ENCODE assay signal across 38 mouse cellular contexts in the genomic region with DNA sequence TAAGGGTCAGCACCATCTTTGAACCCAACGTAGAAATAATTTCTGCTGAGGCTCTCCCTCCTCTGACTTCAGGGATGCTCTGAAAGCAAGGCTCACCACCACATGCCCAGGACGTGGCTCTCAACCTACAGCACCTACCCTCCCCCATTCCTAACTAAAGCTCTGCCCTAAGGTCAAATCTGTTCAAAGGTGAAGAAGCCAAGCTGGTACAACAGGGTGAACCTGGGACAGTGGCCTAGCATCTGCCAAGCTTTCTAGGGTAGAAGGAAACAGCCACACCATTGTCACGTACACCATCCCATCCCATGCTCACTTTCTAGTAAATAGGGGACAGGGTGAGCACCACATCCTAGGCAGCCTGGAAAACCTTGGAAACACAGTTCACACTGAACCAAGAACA. TPM values are rescaled to one million over a fixed set of nuclear protein-coding genes. Genes with fewer than 3 reads are reported as not detected.
"Had no signal": no experiment of that assay in that cellular context is flagged by ENCODE, and none has a peak within 500 bp of the region (broad histone marks: within the 10 kb centered on the region; RNA-seq: fewer than 3 reads in every experiment).

No protein-coding gene starts in this region.

- H3K9me3 ChIP-seq: limb, embryonic 10.5 days; limb, embryonic 12.5 days; limb, embryonic 13.5 days; limb, embryonic 15.5 days; liver, embryonic 15.5 days; lung, embryonic 15.5 days; midbrain, embryonic 10.5 days; midbrain, embryonic 12.5 days; midbrain, embryonic 13.5 days; midbrain, embryonic 15.5 days; neural tube, embryonic 12.5 days; neural tube, embryonic 13.5 days had no signal

- ATAC-seq: lung, postnatal 0 days; midbrain, embryonic 13.5 days; midbrain, embryonic 15.5 days; midbrain, embryonic 16.5 days had no signal

- H3K4me1 ChIP-seq: limb, embryonic 13.5 days; limb, embryonic 15.5 days; liver, embryonic 15.5 days; midbrain, embryonic 12.5 days; midbrain, embryonic 13.5 days; midbrain, embryonic 15.5 days; neural tube, embryonic 12.5 days; neural tube, embryonic 13.5 days had no signal

- H3K27ac ChIP-seq: left cerebral cortex, adult 2 months; limb, embryonic 10.5 days; limb, embryonic 12.5 days; limb, embryonic 13.5 days; limb, embryonic 15.5 days; liver, embryonic 14.5 days; liver, embryonic 15.5 days; lung, embryonic 15.5 days; macrophage; midbrain, embryonic 10.5 days; midbrain, embryonic 12.5 days; midbrain, embryonic 13.5 days; midbrain, embryonic 15.5 days; neural tube, embryonic 12.5 days; neural tube, embryonic 13.5 days had no signal

- H3K4me2 ChIP-seq: limb, embryonic 12.5 days; limb, embryonic 13.5 days; limb, embryonic 15.5 days; liver, embryonic 15.5 days; lung, embryonic 14.5 days; lung, embryonic 15.5 days; midbrain, embryonic 11.5 days; midbrain, embryonic 12.5 days; midbrain, embryonic 13.5 days; midbrain, embryonic 15.5 days; neural tube, embryonic 12.5 days; neural tube, embryonic 13.5 days had no signal

- H3K9ac ChIP-seq: limb, embryonic 12.5 days; limb, embryonic 13.5 days; limb, embryonic 15.5 days; liver, embryonic 14.5 days; liver, embryonic 15.5 days; lung, embryonic 14.5 days; lung, embryonic 15.5 days; midbrain, embryonic 12.5 days; midbrain, embryonic 13.5 days; midbrain, embryonic 15.5 days; neural tube, embryonic 12.5 days; neural tube, embryonic 13.5 days had no signal

- H3K4me3 ChIP-seq: left cerebral cortex, adult 2 months; limb, embryonic 10.5 days; limb, embryonic 12.5 days; limb, embryonic 13.5 days; limb, embryonic 15.5 days; liver, embryonic 15.5 days; lung, embryonic 15.5 days; megakaryocyte, embryonic 14.5 days; midbrain, embryonic 10.5 days; midbrain, embryonic 12.5 days; midbrain, embryonic 13.5 days; midbrain, embryonic 15.5 days; myocyte; neural tube, embryonic 12.5 days; neural tube, embryonic 13.5 days had no signal

- DNase-seq: left cerebral cortex, postnatal 4 days; lung, adult 2 months; lung, embryonic 14.5 days; lung, postnatal 10 days; lung, postnatal 14 days; lung, postnatal 36 days; lung, postnatal 4 days; midbrain, embryonic 14.5 days had no signal

- H3K27me3 ChIP-seq: limb, embryonic 12.5 days; limb, embryonic 13.5 days; limb, embryonic 15.5 days; liver, embryonic 15.5 days; lung, embryonic 15.5 days; midbrain, embryonic 12.5 days; midbrain, embryonic 13.5 days; midbrain, embryonic 15.5 days; neural tube, embryonic 12.5 days; neural tube, embryonic 13.5 days had no signal

RNA-seq across cellular contexts. Expression of a gene that starts 35.2 kb away (rescaled TPM):
- total RNA-seq: megakaryocyte progenitor cell, adult 5-6 weeks; megakaryocyte, adult 5-6 weeks; megakaryocyte-erythroid progenitor cell, adult 5-6 weeks; midbrain, postnatal 0 days; monocyte, adult 5-6 weeks had no signal
- polyA plus RNA-seq: limb, embryonic 10.5 days; limb, embryonic 11.5 days; limb, embryonic 12.5 days; limb, embryonic 13.5 days; limb, embryonic 14.5 days; limb, embryonic 15.5 days; liver, embryonic 14.5 days; liver, embryonic 15.5 days; liver, embryonic 16.5 days; lung, adult 2 months; lung, embryonic 14.5 days; lung, embryonic 15.5 days; lung, embryonic 16.5 days; lung, postnatal 0 days; macrophage; midbrain, embryonic 10.5 days; midbrain, embryonic 11.5 days; midbrain, embryonic 12.5 days; midbrain, embryonic 13.5 days; midbrain, embryonic 14.5 days; midbrain, embryonic 15.5 days; midbrain, embryonic 16.5 days; midbrain, postnatal 0 days; myocyte; neural tube, embryonic 11.5 days; neural tube, embryonic 12.5 days; neural tube, embryonic 13.5 days had no signal
